Mouse (Mus musculus) G1E (cell line): ENCODE data around the gene Ufsp1. TPM values are rescaled to one million over a fixed set of nuclear protein-coding genes. Genes with fewer than 3 reads are reported as not detected.

Experiments
- ATAC-seq: 2 replicates; pipeline ENCODE4 v1.8.0; 2016; ENCODE audit warnings: mild to moderate bottlenecking; ENCODE audit not compliant: insufficient number of reproducible peaks, poor library complexity, low FRiP score, severe bottlenecking; ENCODE audit errors: extremely low read depth
- DNase-seq: peaks from one replicate; pipeline ENCODE4 v3.0.0; 2012; ENCODE audit warnings: low spot score
- H3K27me3 ChIP-seq: 2 replicates; pipeline ENCODE4 v1.6.1; 2012; ENCODE audit warnings: mild to moderate bottlenecking, low read length, inconsistent platforms; ENCODE audit not compliant: insufficient read depth
- H3K36me3 ChIP-seq: replicated peaks from 2 replicates; pipeline ENCODE3; 2012; ENCODE audit warnings: mild to moderate bottlenecking, inconsistent platforms
- H3K4me1 ChIP-seq: 2 replicates; pipeline ENCODE4 v1.6.1; 2012; ENCODE audit warnings: low read depth, low read length, inconsistent platforms, mixed read lengths; ENCODE audit not compliant: insufficient read depth
- H3K4me3 ChIP-seq: 2 replicates; pipeline ENCODE4 v1.5.1; 2012; ENCODE audit warnings: low read depth, mild to moderate bottlenecking, inconsistent platforms, low read length, moderate library complexity, mixed read lengths
- H3K9me3 ChIP-seq: replicated peaks from 2 replicates; pipeline ENCODE4 v1.6.1; 2012; ENCODE audit warnings: inconsistent platforms
- CTCF ChIP-seq: IDR thresholded peaks from 2 replicates; pipeline ENCODE4 v1.5.1; 2012; ENCODE audit warnings: low read depth, low read length, inconsistent platforms, mixed read lengths
- GATA1 ChIP-seq: IDR thresholded peaks from 2 replicates; pipeline ENCODE4 v1.6.1; 2012; ENCODE audit warnings: borderline replicate concordance, low read length, inconsistent platforms, mixed read lengths
- GATA2 ChIP-seq: IDR thresholded peaks from 2 replicates; pipeline ENCODE4 v1.6.1; 2012; ENCODE audit warnings: low read depth, low read length, inconsistent platforms, borderline replicate concordance
- POLR2AphosphoS5 ChIP-seq: IDR thresholded peaks from 2 replicates; pipeline ENCODE4 v1.6.1; 2012; ENCODE audit warnings: low read depth, low read length, inconsistent platforms; ENCODE audit not compliant: insufficient replicate concordance
- TAL1 ChIP-seq: conservative IDR thresholded peaks from 2 replicates; pipeline ENCODE4 v1.6.1; 2012; ENCODE audit warnings: low read depth, low read length, inconsistent platforms, mixed read lengths
- polyA plus RNA-seq: library from polyadenylated mRNA; stranded (reverse); fragments of >175 nt; gene quantifications from 2 replicates; pipeline ENCODE4 v1.2.3, GENCODE M21; 2012
- total RNA-seq, 2 experiments: library from RNA; stranded (forward) in 1 of 2; stranded (reverse) in 1 of 2; fragments of 200-1000 nt in 1 of 2; fragments of >200 nt in 1 of 2; fragmentation: Nextera tagmentation in 1 of 2; gene quantifications; 2 replicates each; pipeline ENCODE4 v1.2.3; 2014 to 2017

The Ufsp1 gene
- total and polyA plus RNA-seq, 3 experiments = 11.7 to 29.7 (median 24.7) TPM

GRCm38 (mm10) chr5:137313466-137314192 is 19.2 kb downstream of the Ufsp1 start:
- peak overlapping the region; percentile 72 for H3K4me3 ChIP-seq
- no peak for DNase-seq
- peaks cover 5% of the 10 kb centered on the region for H3K9me3 ChIP-seq
- peaks cover 89% of the 10 kb centered on the region for H3K4me1 ChIP-seq
- H3K36me3 ChIP-seq = peaks cover 46% of the 10 kb centered on the region
- TF ChIP-seq POLR2AphosphoS5 (no peak), GATA1 (no peak), CTCF (no peak), TAL1 (no peak), GATA2 (no peak)
- peaks cover 27% of the 10 kb centered on the region; the same call in 1 of the 2 replicates for H3K27me3 ChIP-seq
- ATAC-seq = no peak

- ATAC-seq (no peak), DNase-seq (peak; percentile 62)
- Histone ChIP-seq H3K9me3 (no peaks in the 10 kb centered on the region), H3K27me3 (peaks cover 27% of the 10 kb centered on the region; the same call in 1 of the 2 replicates), H3K36me3 (peaks cover 38% of the 10 kb centered on the region), H3K4me3 (peak within 1 kb of the TSS; percentile 72), H3K4me1 (peaks cover 90% of the 10 kb centered on the region)
- TF ChIP-seq TAL1 (no peak), POLR2AphosphoS5 (no peak), GATA1 (no peak), CTCF (no peak), GATA2 (no peak)
Observed at GRCm38 (mm10) chr5:137314193-137315083, 20.0 kb downstream of the Ufsp1 start, which contains the start of gene Trip6. Trip6 (minus strand) TSS chr5:137314404.

DNA sequence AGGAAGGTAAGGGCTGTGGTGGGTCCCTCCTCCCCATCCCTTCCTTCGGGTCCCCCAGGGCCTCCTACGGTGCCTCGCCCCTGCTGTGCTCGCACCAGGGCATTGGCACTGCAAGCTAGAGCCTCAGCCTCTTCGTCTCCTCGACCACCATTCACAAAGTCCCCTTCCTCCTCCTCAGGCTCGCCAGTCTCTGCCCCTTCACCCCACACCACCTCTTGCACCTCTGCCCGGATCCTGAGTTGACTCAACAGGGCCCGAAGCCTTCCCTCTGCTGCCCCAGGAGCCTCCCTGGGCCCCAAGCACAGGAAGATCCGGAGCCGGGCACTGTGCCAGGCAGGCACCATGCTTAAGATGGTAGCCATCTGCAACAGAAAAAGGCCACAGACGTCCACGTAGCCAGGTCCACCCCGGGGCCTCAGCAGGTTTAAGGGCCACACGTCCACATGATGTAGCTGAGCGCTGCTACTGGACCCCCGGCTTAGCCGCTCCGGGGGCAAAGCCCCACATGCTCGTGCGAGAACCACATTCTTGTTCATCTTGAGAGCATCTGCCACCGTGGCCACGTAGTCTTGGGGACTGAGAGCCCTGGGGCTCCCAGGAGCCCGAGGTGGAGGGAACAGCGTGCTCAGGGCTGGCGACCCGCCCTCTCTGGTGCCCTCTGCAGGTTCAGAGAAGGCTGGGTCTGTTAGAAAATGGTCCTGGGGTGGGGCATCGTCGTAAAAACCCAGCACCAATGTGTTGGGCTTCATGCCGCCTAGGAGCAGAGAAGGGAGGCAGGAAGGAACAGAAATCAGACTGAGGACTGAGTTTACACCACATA is 20.9 kb downstream of the Ufsp1 start:
- Histone ChIP-seq H3K4me1 (peaks cover 96% of the 10 kb centered on the region), H3K36me3 (peaks cover 31% of the 10 kb centered on the region), H3K9me3 (no peaks in the 10 kb centered on the region), H3K4me3 (peak overlapping the region; percentile 72; the same call in 1 of the 2 replicates), H3K27me3 (peaks cover 31% of the 10 kb centered on the region; the same call in 1 of the 2 replicates)
- DNase-seq = peak; percentile 64
- ATAC-seq = no peak
- TF ChIP-seq GATA2 (no peak), CTCF (peak; percentile 36), GATA1 (no peak), POLR2AphosphoS5 (no peak), TAL1 (no peak)

- peak; percentile 57 for DNase-seq
- Histone ChIP-seq H3K4me1 (peaks cover 93% of the 10 kb centered on the region), H3K4me3 (no peak overlapping the region; the same call in 1 of the 2 replicates), H3K36me3 (peaks cover 16% of the 10 kb centered on the region), H3K9me3 (no peaks in the 10 kb centered on the region), H3K27me3 (peaks cover 36% of the 10 kb centered on the region; the same call in 1 of the 2 replicates)
- peak; percentile 48 for TF ChIP-seq TAL1
- TF ChIP-seq GATA2 = no peak
- peak; percentile 81 for ATAC-seq
Observed at GRCm38 (mm10) chr5:137317361-137317760, 22.9 kb downstream of the Ufsp1 start.

DNA sequence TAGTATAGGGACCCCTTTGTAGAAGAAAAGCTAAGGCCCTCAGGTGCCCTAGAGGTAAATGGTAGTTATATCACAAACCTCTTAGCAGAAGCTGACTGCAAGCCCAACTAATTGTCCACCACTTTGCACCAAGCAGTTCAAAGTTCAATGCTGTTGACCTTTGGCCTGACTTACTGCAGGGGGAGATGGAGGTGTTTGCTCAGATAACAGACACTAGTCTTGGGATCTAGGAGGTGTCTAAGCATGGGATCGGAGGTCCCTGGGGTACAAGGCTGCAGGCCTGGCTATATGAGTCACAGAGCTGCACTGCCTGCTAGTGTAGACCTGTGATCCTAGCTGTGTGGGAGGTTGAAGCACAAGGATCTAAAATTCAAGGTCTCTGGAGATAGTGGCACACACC is 24.1 kb downstream of the Ufsp1 start:
- Histone ChIP-seq H3K4me1 (peaks cover 86% of the 10 kb centered on the region), H3K4me3 (no peak overlapping the region), H3K27me3 (peaks cover 34% of the 10 kb centered on the region), H3K9me3 (no peaks in the 10 kb centered on the region), H3K36me3 (peaks cover 10% of the 10 kb centered on the region)
- no peak for DNase-seq
- no peak for ATAC-seq
- TF ChIP-seq POLR2AphosphoS5 (no peak), GATA2 (no peak), TAL1 (no peak), CTCF (no peak), GATA1 (no peak)
